Mouse (Mus musculus) cortical plate, adult 2 months (tissue): Measurements from ENCODE around the gene Slc41a2.
"Not testable (repeated sequence)": the region's sequence is repeated elsewhere in the genome, so short reads cannot be mapped to it uniquely, and the experiment has no call there.

Experiments
- CTCF ChIP-seq: fragments of 200-500 bp; IDR thresholded peaks from 2 replicates; pipeline ENCODE4 v1.5.1; 2011; ENCODE audit warnings: mild to moderate bottlenecking, control low read depth, low read length; ENCODE audit not compliant: insufficient read depth; ENCODE audit errors: extremely low read depth
- POLR2A ChIP-seq: fragments of 200-500 bp; IDR thresholded peaks from 2 replicates; pipeline ENCODE4 v1.6.1; 2011; ENCODE audit warnings: mild to moderate bottlenecking, low read length, control low read depth; ENCODE audit not compliant: insufficient read depth; ENCODE audit errors: extremely low read depth

GRCm38 (mm10) chr10:83375458-83375857 is 37.8 kb upstream of the Slc41a2 start:
- TF ChIP-seq CTCF, POLR2A: not testable (repeated sequence)
